Mouse (Mus musculus) T-helper 17 cell (primary cell): ENCODE results near the gene Fancd2.

Source experiments
- in situ Hi-C, 2 experiments: fragments of 300-600 bp; cut with MboI, MseI; formaldehyde crosslinking; loops; 1 replicate in 1 of 2; 2 replicates in 1 of 2; pipeline ENCODE4 v1.15.1; 2025; ENCODE audit warnings: high pct_unique_total_duplicates in 2 of 2

The Fancd2 gene

DNA sequence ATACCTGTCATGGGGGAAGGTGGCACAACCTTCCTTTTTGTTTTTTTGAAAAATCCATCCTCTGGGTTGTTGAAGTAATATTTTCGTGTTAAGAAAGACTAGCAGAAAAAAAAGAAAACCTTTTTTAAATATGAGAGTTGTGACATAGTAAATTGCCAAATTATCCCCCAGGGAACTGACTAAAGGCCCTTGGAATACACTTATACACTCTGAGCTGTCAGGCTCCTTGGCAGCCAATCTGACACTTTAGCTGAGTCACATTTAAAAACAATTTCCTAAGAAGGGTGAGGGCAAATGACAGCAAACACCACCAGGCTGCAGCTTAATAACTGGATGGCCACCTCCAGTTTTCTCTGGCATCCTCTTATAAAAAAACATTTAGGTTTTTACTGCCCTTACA lies 9.2 kb upstream of the Fancd2 start:
- in situ Hi-C loops, result no loop called here

DNA sequence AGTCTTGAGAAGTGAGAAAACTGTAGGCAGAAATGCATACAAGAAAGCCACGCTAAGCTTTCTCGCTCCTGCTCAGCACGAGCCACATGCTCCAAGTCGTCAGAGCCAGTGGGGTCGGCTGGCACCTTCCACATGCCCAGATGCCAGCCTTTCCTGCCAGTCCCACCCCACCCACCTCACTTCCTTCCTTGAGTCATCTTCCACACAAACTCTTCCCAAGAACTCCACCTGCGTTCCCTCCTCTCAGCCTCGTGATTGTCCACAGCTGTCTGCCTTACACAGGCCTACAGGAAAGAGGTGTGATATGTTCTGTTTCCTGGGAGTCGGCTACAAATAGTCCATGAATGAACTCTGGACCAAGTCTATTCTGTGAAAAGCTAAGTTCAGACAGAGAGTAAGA lies 8.1 kb upstream of the Fancd2 start:
- in situ Hi-C loops, result no loop called here

DNA sequence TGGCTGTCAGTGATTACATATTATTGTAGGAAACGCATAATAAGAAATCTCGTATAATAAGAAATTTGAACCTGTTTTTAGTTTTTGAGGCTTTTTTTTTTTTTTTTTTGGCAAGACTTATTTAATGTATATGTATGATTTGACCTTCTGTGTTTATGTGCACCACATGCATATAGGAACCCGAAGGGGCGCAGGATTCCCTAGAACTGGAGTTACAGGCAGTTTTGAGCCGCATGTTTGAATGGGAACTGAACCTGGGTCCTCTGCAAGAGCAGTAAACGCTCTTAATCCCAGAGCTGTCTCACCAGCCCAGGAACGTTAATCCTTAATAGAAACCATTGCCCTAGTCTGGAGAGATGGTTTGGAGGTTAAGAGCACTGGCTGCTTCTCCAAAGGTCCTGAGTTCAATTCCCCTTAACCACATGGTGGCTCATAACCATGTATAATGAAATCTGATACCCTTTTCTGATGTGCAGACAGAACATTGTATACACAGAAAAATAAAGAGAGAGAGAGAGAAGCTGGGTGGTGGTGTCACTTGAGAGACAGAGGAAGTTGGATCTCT lies 440 bp downstream of the Fancd2 start:
- in situ Hi-C loops, result no loop called here

DNA sequence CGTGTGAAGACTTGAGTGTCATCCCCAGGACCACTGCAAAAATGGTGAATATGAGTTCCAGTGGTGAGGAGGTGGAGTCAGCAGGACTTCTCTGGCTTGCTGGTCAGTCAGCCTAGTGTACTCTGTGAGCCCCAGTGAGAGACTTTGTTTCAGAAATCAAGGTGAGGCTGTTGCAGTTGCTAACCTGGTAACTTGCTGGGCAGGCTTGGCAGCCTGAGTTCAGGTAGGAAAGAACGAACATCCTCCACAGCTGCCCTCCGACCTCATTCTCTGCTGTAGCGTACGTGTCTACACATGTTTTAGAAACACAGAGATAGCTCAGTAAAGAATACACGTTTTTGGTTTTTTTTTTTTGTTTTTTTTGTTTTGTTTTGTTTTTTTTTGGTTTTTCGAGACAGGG lies 3.4 kb downstream of the Fancd2 start:
- in situ Hi-C loops, result no loop called here

- in situ Hi-C loops, result no loop called here
Observed at GRCm38 (mm10) chr6:113541610-113542009, 10.1 kb downstream of the Fancd2 start.

DNA sequence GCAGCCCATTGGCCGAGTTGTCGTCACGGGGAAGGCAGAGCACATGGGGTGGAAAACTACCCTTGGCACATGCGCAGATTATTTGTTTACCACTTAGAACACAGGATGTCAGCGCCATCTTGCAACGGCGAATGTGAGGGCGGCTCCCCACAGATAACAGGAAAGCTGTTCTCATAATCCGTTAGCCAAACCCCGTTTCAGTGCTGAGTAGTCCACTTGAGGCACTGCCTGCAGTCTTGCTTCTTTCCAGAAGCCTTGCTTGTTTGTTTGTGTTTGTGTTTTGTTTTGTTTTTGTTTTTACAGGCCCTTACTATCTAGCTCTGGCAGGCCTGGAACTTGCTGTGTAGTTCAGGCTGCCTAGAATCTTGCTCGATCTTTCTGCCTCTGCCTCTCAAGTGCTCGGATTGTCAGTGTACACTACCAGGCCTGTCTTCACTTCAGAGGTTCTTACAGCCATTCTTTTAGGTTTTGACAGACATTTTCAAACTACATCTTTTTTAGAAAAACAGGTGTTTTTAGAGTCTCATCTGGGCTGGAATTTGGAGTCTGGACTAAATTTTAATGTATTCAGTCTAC lies 12.5 kb downstream of the Fancd2 start:
- in situ Hi-C loops, result no loop called here

GRCm38 (mm10) chr6:113559736-113560135 lies 28.3 kb downstream of the Fancd2 start:
- in situ Hi-C loops, result loop anchor here in 1 of 2 experiments (25.0 kb wide), 1 partner anchor 503 kb away; no protein-coding TSS in a partner anchor

- in situ Hi-C loops, result loop anchor here in 1 of 2 experiments (25.0 kb wide), 1 partner anchor 498 kb away; no protein-coding TSS in a partner anchor
Observed at GRCm38 (mm10) chr6:113564557-113564956, 33.1 kb downstream of the Fancd2 start.

GRCm38 (mm10) chr6:113576044-113576443 lies 44.6 kb downstream of the Fancd2 start:
- in situ Hi-C loops, result loop anchor here in 1 of 2 experiments (10.0 kb wide), 1 partner anchor 339 kb away; no protein-coding TSS in a partner anchor

DNA sequence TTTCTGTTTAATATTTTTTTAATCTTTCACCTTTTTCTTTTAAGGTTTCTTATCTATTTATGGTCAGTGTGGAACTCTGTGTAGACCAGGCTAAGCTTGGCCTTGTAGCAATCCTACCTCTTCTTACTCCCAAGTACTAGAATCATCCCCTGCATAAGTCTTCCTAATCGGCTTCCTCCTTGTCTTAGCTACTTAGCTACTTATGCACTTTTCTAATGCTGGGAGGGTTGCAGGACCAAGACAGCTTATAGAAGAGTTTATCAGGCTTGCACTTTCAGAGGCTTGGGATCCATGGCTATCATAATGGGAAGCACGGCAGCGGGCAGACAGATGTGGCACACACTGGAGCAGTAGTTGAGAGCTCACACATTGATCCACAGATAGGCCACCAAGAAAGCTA lies 47.8 kb downstream of the Fancd2 start:
- in situ Hi-C loops, result loop anchor here in 1 of 2 experiments (10.0 kb wide), 1 partner anchor 335 kb away; no protein-coding TSS in a partner anchor

- in situ Hi-C loops, result loop anchor here in 1 of 2 experiments (10.0 kb wide), 1 partner anchor 782 kb away; no protein-coding TSS in a partner anchor
Observed at GRCm38 (mm10) chr6:113583023-113583422, 51.5 kb downstream of the Fancd2 start.

DNA sequence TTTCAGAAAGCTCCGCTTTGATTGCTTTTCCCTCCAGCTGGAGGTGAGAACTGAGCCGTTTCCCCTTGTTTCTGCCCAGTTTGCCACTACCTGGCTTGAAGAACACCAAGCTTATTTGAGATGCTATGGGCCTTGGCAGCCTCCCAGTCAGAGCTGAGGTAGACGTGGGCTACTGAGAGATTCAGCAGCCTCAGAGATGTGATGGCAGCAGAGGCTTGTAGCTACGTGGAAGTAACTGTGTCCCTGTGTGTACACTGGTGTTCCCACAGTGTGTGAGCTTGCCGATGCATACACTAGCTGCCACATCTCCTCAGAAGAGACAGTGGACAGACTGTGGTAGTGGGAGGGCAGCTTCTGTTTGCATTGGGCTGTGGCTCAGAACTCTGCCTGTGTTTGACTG lies 53.6 kb downstream of the Fancd2 start:
- in situ Hi-C loops, result loop anchor here in 1 of 2 experiments (10.0 kb wide), 1 partner anchor 780 kb away; no protein-coding TSS in a partner anchor

DNA sequence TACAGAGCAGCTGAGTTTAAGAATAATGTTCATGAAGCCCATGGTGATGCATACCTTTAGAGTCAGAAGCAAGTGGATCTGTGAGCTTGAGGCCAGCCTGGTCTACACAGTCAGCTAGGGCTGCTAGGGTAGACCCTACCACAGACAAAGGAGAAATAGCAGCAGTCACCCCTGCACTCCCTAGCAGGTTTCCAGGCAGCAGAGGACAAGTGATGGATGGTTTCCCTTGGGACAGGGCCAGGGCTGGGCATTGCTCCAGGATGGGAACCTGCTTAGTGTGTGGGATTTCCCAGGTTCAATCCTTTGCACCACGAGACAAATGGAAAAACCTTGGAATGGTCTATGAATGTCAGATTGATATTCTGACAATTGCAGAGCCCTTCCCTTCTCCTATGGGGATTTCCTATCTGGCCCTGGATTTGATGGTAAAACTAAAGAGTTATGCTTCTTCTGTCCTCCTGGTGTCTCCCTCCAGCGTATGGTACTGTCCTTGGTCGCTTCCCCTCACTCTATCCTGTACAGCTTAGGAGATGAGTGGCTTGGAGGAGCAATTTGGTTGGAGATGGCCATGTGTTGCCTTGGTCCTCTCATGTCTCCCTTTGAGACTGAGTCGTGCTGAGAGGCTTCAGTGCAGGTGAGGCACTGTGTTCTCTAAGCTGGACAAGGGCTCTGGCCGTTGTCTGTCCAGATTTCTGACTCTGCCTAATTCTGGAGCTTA lies 55.1 kb downstream of the Fancd2 start:
- in situ Hi-C loops, result loop anchor here in 1 of 2 experiments (10.0 kb wide), 1 partner anchor 778 kb away; no protein-coding TSS in a partner anchor

GRCm38 (mm10) chr6:113592637-113593036 lies 61.2 kb downstream of the Fancd2 start:
- in situ Hi-C loops, result no loop called here

DNA sequence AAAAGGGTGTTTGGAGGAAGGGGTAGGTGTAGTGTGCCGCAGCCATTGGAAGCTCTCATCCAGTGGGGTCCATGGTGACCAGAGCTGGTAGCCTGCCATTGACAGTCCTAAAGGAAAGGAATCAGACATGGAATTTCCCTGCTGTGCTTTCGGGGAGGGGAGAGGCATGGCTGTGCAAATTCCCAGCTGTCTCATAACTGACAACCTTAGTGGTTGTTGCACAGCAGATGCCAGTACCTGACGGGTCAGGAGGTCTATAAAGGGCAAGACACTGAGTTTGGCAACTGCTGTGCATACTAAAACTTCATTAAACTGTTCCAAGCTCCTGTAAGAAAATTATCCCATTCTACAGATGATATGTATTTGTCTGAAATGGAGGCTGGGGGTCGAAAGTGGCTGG lies 66.5 kb downstream of the Fancd2 start:
- in situ Hi-C loops, result no loop called here

DNA sequence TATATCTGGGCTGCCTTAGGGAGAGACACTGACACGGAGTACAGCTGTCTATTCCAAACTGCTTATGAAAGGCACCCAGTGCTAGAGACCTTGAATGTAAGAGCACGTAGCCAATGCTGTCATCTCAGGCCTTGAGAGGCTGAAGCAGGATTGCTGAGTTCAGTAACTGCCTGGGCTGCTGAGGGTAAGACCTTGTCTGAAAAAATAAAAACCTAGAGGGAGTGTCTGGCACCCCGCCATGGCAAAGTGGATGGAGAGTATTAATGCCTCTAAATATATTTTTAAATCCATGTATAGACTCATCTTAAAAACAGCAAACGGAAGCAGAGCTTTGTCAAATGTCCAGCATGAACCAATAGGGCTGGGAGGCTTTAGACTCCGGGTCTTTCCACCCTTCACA lies 68.4 kb downstream of the Fancd2 start:
- in situ Hi-C loops, result no loop called here

GRCm38 (mm10) chr6:113600543-113601139 lies 69.2 kb downstream of the Fancd2 start, which contains the start of gene Fancd2os:
Gene Fancd2os (minus strand): TSS chr6:113600715.
- in situ Hi-C loops, result no loop called here

- in situ Hi-C loops, result no loop called here
Observed at GRCm38 (mm10) chr6:113602821-113603220, 71.3 kb downstream of the Fancd2 start.

DNA sequence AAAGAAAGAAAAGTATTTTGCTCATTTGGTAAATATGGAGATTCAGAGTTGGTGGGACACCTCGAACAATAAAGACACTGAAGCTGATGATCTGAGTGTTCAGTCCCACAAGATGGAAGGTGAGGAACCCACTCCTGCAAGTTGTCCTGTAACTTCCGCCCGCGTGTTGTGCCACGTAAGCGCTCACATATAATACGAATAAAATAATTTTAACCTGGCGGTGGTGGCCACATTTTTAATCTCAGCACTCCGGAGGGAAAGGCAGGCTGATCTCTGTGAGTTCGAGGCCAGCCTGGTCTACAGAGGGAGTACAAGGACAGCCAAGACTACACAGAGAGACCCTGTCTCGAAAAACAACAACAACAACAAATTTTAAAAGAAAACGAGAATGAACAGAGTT lies 72.5 kb downstream of the Fancd2 start:
- in situ Hi-C loops, result no loop called here

- in situ Hi-C loops, result no loop called here
Observed at GRCm38 (mm10) chr6:113604432-113605223, 73.1 kb downstream of the Fancd2 start, which contains the start of gene Brk1. Gene Brk1 (plus strand): TSS chr6:113604772.

DNA sequence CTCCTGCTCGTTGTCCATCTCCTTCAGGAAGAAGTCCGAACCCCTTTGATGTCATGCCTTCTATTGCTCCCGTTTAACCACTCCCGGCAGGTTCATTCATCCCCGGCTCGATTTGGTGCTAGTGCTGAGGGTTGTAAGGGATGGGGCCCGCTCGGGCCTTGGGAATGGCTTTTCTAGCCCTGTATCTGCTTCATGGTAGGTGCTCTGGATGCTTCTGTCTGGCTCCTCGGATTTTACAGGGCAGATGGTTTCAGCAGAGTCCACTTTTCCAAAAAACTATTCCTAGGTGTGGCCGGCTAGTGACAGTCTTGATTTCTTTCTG lies 73.7 kb downstream of the Fancd2 start:
- in situ Hi-C loops, result no loop called here
